Mouse (Mus musculus): ENCODE results near the gene Coro1c. TPM values are rescaled to one million over a fixed set of nuclear protein-coding genes. Genes with fewer than 3 reads are reported as not detected.
A peak's percentile ranks its signal among the peaks of the same experiment; 100 is the strongest.

Coro1c gene
- total and polyA plus RNA-seq, 3 experiments: 77.3 to 158 (median 103) TPM

DNA sequence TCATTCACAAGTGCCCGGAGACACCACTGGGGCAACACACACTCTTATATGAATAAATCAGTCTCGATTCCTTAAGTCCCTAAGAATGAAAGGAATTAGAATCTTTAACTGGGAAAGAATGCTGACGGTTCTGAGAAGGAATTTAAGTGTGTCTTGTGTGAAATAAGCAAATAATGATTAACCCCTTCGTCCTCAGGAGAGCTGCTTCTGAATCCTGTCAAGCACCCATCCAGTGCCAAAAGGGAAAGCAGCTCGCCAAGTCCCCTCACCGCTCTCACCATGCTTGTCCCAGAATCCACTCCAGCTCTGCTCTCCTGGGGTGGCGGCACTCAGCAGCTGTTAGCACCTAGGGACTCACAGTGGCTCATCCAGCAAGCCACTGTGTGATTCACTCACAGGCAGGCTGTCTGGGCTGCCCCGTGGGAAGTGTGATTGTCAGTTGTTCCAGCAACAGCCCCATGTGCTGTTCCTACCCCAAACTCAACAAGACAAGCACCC lies 7.4 kb downstream of the Coro1c start:
- Histone ChIP-seq H3K79me2 (ENCODE audit: control insufficient read depth, insufficient read depth, low read length, poor library complexity) (peaks cover 75% of the 10 kb centered on the region), H3K27ac (ENCODE audit: control insufficient read depth, low read depth, low read length) (peak overlapping the region; percentile 94; the same call in 1 of the 2 replicates), H3K27me3 (ENCODE audit: control insufficient read depth in 1 of 2, insufficient read depth in 2 of 2, low read length in 2 of 2) (no peaks in the 10 kb centered on the region), H3K9ac (ENCODE audit: control insufficient read depth, low read depth, low read length, poor library complexity, severe bottlenecking) (no peak overlapping the region), H3K36me3 (ENCODE audit: control insufficient read depth in 1 of 2, insufficient read depth in 2 of 2, low read length in 2 of 2) (peaks cover 0 to 56% of the 10 kb centered on the region in 2 experiments; a peak in 2 of 4 replicates), H3K9me3 (replicated peaks; ENCODE audit: insufficient read depth, low read length) (no peaks in the 10 kb centered on the region), H3K4me1 (ENCODE audit: control insufficient read depth in 1 of 2, insufficient read depth in 2 of 2, low read length in 2 of 2) (peaks cover 21 to 48% of the 10 kb centered on the region in 2 experiments), H3K4me3 (ENCODE audit: control insufficient read depth in 1 of 2, insufficient read depth in 1 of 2, low read depth in 2 of 2, low read length in 2 of 2) (no peak overlapping the region)
- peak; percentile 26 for DNase-seq (ENCODE audit: low read depth, low spot score)
- TF ChIP-seq JUND (IDR thresholded peaks at IDR 0.05; ENCODE audit: low read depth, low read length) (no peak), USF1 (IDR thresholded peaks at IDR 0.05; ENCODE audit: low read depth, low read length) (no peak), MAFK (IDR thresholded peaks at IDR 0.05; ENCODE audit: borderline replicate concordance, low read depth, low read length) (no peak), ZNF384 (IDR thresholded peaks at IDR 0.05; ENCODE audit: low read depth, low read length) (no peak), SIN3A (IDR thresholded peaks at IDR 0.05; ENCODE audit: low read length) (no peak), GATA1 (IDR thresholded peaks at IDR 0.05; ENCODE audit: low read depth, low read length) (no peak), MXI1 (IDR thresholded peaks at IDR 0.05; ENCODE audit: low read depth, low read length) (no peak)

GRCm38 (mm10) chr5:113899543-113899942 lies 9.0 kb downstream of the Coro1c start:
- H3K36me3 ChIP-seq (ENCODE audit: control insufficient read depth in 1 of 2, insufficient read depth in 2 of 2, low read length in 2 of 2): peaks cover 0 to 43% of the 10 kb centered on the region in 2 experiments; a peak in 3 of 4 replicates
- H3K79me2 ChIP-seq (ENCODE audit: control insufficient read depth, insufficient read depth, low read length, poor library complexity): peaks cover 71% of the 10 kb centered on the region
- peak; percentile 85 for DNase-seq (ENCODE audit: low read depth, low spot score)
- H3K4me1 ChIP-seq (ENCODE audit: control insufficient read depth in 1 of 2, insufficient read depth in 2 of 2, low read length in 2 of 2): peaks cover 21 to 40% of the 10 kb centered on the region in 2 experiments
- peak overlapping the region; percentile 20 to 47 for H3K4me3 ChIP-seq (ENCODE audit: control insufficient read depth in 1 of 2, insufficient read depth in 1 of 2, low read depth in 2 of 2, low read length in 2 of 2)
- no peaks in the 10 kb centered on the region for H3K9me3 ChIP-seq (replicated peaks; ENCODE audit: insufficient read depth, low read length)
- H3K27me3 ChIP-seq (ENCODE audit: control insufficient read depth in 1 of 2, insufficient read depth in 2 of 2, low read length in 2 of 2): no peaks in the 10 kb centered on the region
- peak overlapping the region; percentile 19 for H3K9ac ChIP-seq (ENCODE audit: control insufficient read depth, low read depth, low read length, poor library complexity, severe bottlenecking)
- peak overlapping the region; percentile 47 for H3K27ac ChIP-seq (ENCODE audit: control insufficient read depth, low read depth, low read length)
- TF ChIP-seq UBTF (IDR thresholded peaks at IDR 0.05; ENCODE audit: borderline replicate concordance, insufficient read depth, low read depth, low read length) (no peak), ZNF384 (IDR thresholded peaks at IDR 0.05; ENCODE audit: low read depth, low read length) (no peak), USF2 (IDR thresholded peaks at IDR 0.05; ENCODE audit: borderline replicate concordance in 1 of 2, insufficient read depth in 1 of 2, low read depth in 1 of 2, low read length in 2 of 2) (no peak), MAZ (IDR thresholded peaks at IDR 0.05; ENCODE audit: low read depth, low read length) (no peak), BHLHE40 (IDR thresholded peaks at IDR 0.05; ENCODE audit: borderline replicate concordance, low read depth, low read length) (no peak), RCOR1 (IDR thresholded peaks at IDR 0.05; ENCODE audit: low read depth, low read length) (peak; percentile 75), JUND (IDR thresholded peaks at IDR 0.05; ENCODE audit: low read depth, low read length) (no peak), MAX (IDR thresholded peaks at IDR 0.05; ENCODE audit: low read length) (no peak; the same call in 1 of the 2 replicates), POLR2AphosphoS2 (IDR thresholded peaks at IDR 0.05; ENCODE audit: low read length) (no peak), MXI1 (IDR thresholded peaks at IDR 0.05; ENCODE audit: low read depth, low read length) (peak; percentile 88), CHD1 (IDR thresholded peaks at IDR 0.05; ENCODE audit: low read depth, low read length) (no peak), ZKSCAN1 (IDR thresholded peaks at IDR 0.05; ENCODE audit: low read depth, low read length) (no peak), SMC3 (IDR thresholded peaks at IDR 0.05; ENCODE audit: low read depth, low read length) (no peak), MAFK (IDR thresholded peaks at IDR 0.05; ENCODE audit: borderline replicate concordance, low read depth, low read length) (no peak), ZC3H11A (IDR thresholded peaks at IDR 0.05; ENCODE audit: low read depth, low read length) (no peak), NRF1 (IDR thresholded peaks at IDR 0.05; ENCODE audit: insufficient read depth, low read depth, low read length, poor library complexity, severe bottlenecking) (no peak), MYB (IDR thresholded peaks at IDR 0.05; ENCODE audit: low read depth, low read length) (no peak), E2F4 (IDR thresholded peaks at IDR 0.05; ENCODE audit: borderline replicate concordance, low read depth, low read length) (no peak), KAT2A (conservative IDR thresholded peaks at IDR 0.05; ENCODE audit: low read depth, low read length) (no peak), NELFE (IDR thresholded peaks at IDR 0.05; ENCODE audit: low read depth, low read length) (no peak), SIN3A (IDR thresholded peaks at IDR 0.05; ENCODE audit: low read length) (peak; percentile 78; the same call in 1 of the 2 replicates), ETS1 (IDR thresholded peaks at IDR 0.05; ENCODE audit: low read depth, low read length) (peak; percentile 72), POLR2AphosphoS5 (IDR thresholded peaks at IDR 0.05; ENCODE audit: borderline replicate concordance, low read depth, low read length) (no peak), TBP (IDR thresholded peaks at IDR 0.05; ENCODE audit: low read depth, low read length) (0 out of 2 replicates have a peak, but pooled peaks have one; percentile 32), RAD21 (IDR thresholded peaks at IDR 0.05; ENCODE audit: low read depth, low read length) (no peak), MYC (IDR thresholded peaks at IDR 0.05; ENCODE audit: low read depth, low read length) (0 out of 2 replicates have a peak, but pooled peaks have one; percentile 9), GABPA (IDR thresholded peaks at IDR 0.05; ENCODE audit: low read depth, low read length) (no peak), MEF2A (IDR thresholded peaks at IDR 0.05; ENCODE audit: extremely low read depth, insufficient replicate concordance, low read depth, low read length, poor library complexity, severe bottlenecking) (no peak)

Measured in MEL (cell line).